Mouse (Mus musculus) heart, postnatal 25 days (tissue): ENCODE measurements around the gene Ywhaq. TPM values are rescaled to one million over a fixed set of nuclear protein-coding genes. Genes with fewer than 3 reads are reported as not detected.
A peak's percentile ranks its signal among the peaks of the same experiment; 100 is the strongest.

Experiments used
- DNase-seq: peaks from one replicate; pipeline ENCODE4 v3.0.0; 2022; ENCODE audit warnings: low spot score
- intact Hi-C: fragments of 180-260 bp; cut with DNase I; formaldehyde crosslinking; loops from one replicate; pipeline ENCODE4 v1.15.1; 2025
- total RNA-seq, 2 experiments: library from RNA; stranded (reverse); gene quantifications; 2 replicates each; pipeline ENCODE4 v1.2.3; 2021

Ywhaq gene
- total RNA-seq = 10 to 100 TPM; 65.3 to 81.2 TPM

DNA sequence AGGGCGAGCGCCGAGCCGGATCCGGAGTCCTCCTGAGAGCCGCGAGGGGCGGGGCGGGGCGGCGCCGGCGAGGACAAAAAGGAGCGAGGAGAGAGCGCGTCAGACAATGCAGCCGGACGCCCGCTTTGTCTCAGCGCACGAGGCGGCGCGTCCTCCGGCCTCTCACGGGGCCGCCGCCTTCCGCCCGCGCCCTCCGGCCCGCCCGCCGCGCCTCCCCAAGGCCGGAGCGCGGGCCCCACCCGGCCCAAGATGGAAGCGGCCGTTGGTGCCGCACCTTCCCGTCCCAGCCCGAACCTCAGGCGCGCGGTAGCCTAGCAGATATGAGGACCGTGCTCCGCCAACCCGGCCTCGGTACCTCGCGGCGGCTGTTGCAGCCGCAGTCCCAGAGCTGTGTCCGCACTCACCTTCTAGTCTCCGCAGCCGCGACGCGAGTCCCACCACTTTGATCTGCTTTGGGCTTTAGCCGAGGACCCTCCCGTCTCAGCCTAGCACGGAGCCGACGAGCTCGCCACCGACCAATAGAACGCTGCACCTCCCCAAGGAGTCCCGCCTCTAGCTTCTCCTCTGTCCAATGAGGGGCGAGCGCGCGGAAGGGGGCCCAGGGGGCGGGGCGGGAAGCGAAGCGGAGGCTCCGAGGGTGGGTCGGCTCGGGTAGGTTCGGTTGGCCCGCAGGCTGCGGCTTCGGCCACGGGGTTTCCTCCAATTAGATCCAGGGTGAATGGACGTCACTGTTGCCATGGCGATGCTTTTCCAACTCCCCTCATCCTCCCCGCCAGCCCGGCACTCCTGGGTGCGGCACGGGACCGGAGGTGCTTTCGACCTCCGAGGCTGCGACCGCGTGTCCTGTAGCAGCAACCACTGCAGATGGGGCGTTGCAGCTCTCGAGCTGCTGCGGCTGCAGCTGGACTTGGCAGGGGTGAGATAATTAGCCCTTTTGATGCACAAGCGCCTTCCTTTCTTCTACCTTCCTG, at the start of gene Ywhaq:
Ywhaq (minus strand) TSS at position 538 of the 971 bp plus-strand sequence.
- peak; percentile 95 for DNase-seq
- intact Hi-C loops = no loop called here

- DNase-seq = no peak
- intact Hi-C loops = loop anchor here (5.0 kb wide), 1 partner anchor 36 kb away; no protein-coding TSS in a partner anchor
These were observed 46.0 kb upstream of the Ywhaq start for GRCm38 (mm10) chr12:21463448-21463891.

DNA sequence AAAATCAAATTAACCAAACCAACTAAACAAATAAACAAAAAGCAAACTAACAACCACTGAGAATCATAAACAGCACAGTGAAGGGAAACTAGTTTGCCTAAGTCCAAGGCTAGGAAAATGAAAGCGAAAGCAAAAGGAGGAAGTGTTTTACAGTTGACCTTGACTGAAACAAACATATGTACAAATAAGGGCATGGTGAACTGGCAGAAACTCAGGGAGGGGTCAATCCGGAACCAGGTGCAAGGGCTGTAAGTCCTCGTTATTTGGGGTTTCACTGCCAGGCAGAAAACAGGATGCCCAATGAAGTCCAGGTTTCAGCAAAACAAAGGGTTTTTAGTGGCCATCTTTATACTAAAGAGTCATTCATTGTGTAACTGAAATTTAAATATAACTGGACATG, 45.2 kb upstream of the Ywhaq start:
- DNase-seq = no peak
- intact Hi-C loops = loop anchor here (5.0 kb wide), 1 partner anchor 35 kb away; no protein-coding TSS in a partner anchor

DNA sequence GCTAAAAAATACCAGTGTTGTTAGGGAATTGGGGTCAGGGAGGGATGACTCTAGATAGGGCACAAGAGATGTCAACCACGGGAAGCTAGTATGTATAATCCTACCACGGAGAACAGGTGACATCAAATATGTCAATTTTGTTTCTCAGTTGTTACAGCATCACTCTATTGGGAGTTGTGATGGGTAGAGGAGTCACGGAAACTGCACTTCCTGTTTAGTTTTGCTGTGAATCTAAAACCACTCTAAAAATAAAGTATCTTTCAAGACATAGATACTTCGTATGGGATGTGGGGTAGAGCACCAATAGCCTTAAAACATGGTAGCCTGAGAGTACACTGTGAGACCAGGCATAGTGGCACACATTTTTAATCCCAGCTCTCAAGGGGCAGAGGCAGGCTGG, 42.2 kb upstream of the Ywhaq start:
- DNase-seq = no peak
- intact Hi-C loops = loop anchor here (5.0 kb wide), 1 partner anchor 32 kb away; no protein-coding TSS in a partner anchor

- no peak for DNase-seq
- intact Hi-C loops = no loop called here
These were observed 38.6 kb upstream of the Ywhaq start for GRCm38 (mm10) chr12:21456021-21456420.

DNA sequence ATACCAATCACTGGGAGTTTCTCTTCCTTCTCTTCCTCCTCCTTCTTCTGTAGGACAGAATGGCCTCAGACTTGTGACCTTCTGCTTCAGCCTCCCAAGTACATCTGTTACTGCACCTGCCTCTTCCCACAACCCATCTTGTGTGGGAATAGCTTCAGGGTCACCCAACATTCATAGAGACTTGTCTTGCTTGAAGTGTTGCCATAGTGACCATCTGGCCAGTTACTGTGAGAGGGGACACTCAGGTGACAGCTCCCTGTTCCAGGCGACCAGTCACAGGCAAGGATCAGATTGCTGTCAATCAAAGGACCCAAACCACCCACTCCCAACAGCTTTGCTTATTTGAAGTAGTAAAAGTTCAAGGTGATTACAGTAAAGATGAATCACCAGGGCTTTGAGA, 34.3 kb upstream of the Ywhaq start:
- no peak for DNase-seq
- intact Hi-C loops = no loop called here

GRCm38 (mm10) chr12:21451351-21451750, 33.9 kb upstream of the Ywhaq start:
- intact Hi-C loops = no loop called here
- DNase-seq = no peak

DNA sequence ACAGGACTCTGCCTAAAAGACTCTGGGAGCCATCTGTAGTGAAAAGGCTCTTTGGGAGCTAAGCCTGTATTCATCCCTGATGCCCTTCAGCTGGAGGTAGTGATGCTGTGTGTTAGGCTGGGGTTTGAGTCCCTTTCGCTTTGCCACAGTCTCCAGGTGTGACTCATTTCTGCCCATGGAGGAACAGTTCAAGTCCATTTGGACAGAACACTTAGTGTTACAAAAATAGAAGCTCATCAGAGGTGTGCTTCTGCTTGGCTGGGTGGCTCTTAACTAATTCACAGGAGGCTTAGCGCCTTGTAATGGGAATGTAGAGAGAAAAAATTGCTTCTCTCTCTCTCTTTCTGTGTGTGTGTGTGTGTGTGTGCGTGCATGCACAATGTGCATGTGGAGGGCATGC, 26.3 kb upstream of the Ywhaq start:
- no peak for DNase-seq

DNA sequence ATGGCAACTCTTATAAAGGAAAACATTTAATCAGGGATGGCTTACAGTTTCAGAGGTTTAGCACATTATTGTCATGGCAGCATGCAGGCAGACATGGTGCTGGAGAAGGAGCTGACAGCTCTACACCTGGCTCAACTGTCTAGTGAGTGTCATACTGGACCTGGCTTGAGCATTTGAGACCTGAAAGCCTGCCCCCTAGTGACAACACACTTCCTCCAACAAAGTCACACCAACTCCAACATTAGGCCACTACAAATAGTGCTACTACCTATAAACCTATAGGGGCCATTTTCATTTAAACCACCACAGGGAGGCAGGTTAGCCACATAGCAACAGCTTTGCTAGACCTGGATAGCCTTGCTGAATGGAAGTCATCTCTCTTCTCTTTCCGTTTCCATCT, 24.4 kb upstream of the Ywhaq start:
- DNase-seq = no peak
- intact Hi-C loops = no loop called here

More for the DNA sequence above, 26.3 kb upstream of the Ywhaq start:
- intact Hi-C loops = no loop called here

GRCm38 (mm10) chr12:21439428-21439827, 22.0 kb upstream of the Ywhaq start:
- no peak for DNase-seq
- intact Hi-C loops = no loop called here

DNA sequence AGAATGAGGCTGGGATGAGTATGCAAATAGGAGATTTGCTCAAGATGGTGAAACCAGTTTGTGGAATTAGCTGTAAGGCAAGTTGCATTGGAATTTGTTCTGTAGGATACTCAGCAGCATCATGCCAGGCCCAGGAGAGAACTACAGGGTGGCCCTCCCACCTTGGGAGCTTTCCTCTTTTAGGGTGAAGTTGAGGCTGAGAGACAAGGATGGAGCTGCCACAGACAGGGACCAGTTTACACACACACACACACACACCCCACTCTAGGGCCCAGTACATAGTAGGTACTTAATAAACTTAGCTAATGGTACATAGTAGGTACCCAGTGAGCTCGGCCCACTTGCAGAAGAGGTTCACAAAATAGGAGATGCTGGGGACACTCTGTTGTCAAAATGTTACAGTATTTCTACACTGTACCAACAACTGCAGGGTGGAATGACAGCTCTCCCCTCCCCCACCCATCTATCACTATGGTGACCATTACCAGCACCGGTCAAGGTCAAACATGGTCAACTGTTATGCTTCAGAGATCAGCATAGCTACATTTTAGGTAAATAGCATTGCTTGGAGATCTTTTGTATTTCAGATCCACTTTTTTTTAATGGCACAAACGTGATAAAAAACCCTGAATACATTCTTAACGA, 21.4 kb upstream of the Ywhaq start:
- intact Hi-C loops = no loop called here
- no peak for DNase-seq

GRCm38 (mm10) chr12:21438294-21438693, 20.9 kb upstream of the Ywhaq start:
- intact Hi-C loops = no loop called here
- DNase-seq = no peak

DNA sequence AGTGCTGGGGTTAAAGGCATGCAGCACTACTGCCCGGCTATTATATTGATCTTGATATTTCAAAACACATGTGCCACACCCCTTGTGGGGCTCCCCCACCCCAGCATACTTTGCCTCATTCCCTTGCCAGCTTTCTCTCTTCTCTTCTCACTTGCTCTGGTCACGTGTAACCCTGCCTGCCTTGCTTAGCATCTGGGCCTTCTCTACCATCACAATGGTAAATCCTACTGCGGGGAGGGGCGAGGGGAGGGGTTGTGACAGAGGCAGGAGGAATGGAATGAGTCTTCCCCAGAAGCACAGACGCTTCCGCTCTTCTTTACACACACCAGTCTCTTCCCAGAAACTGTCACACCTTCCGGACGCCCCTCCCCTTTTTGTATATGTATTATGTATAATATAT, 14.5 kb upstream of the Ywhaq start:
- intact Hi-C loops = no loop called here
- no peak for DNase-seq

GRCm38 (mm10) chr12:21431039-21431438, 13.6 kb upstream of the Ywhaq start:
- intact Hi-C loops = no loop called here
- DNase-seq = no peak

DNA sequence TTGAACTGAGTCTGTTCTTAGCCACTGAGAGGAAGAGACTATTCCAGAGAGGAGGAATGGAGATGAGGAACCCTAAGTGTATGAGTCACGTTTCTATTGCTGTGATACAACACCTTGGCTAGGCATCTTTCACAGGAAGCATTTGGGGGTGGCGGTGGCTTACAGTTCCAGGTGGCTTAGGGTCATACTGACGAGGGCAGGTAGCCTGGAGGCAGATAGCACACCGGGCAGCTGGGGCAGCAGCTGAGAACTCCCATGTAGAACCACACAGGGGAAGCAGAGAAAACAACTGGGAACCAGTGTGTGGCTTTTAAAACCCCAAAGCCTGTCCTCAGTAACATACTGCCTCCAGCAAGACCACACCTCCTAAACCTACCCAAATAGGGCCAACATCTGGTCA, 12.7 kb upstream of the Ywhaq start:
- DNase-seq = no peak

GRCm38 (mm10) chr12:21429021-21429420, 11.6 kb upstream of the Ywhaq start:
- intact Hi-C loops = loop anchor here (5.0 kb wide), 2 partner anchors 33 to 93 kb away; no protein-coding TSS in a partner anchor
- DNase-seq = no peak

More for the DNA sequence above, 12.7 kb upstream of the Ywhaq start:
- intact Hi-C loops = no loop called here

- intact Hi-C loops = loop anchor here (5.0 kb wide), 2 partner anchors 36 to 96 kb away; no protein-coding TSS in a partner anchor
- peak; percentile 17 for DNase-seq
These were observed 8.9 kb upstream of the Ywhaq start for GRCm38 (mm10) chr12:21426065-21426940.

GRCm38 (mm10) chr12:21424683-21425082, 7.2 kb upstream of the Ywhaq start:
- DNase-seq = no peak
- intact Hi-C loops = loop anchor here (5.0 kb wide), 2 partner anchors 38 to 98 kb away; no protein-coding TSS in a partner anchor

DNA sequence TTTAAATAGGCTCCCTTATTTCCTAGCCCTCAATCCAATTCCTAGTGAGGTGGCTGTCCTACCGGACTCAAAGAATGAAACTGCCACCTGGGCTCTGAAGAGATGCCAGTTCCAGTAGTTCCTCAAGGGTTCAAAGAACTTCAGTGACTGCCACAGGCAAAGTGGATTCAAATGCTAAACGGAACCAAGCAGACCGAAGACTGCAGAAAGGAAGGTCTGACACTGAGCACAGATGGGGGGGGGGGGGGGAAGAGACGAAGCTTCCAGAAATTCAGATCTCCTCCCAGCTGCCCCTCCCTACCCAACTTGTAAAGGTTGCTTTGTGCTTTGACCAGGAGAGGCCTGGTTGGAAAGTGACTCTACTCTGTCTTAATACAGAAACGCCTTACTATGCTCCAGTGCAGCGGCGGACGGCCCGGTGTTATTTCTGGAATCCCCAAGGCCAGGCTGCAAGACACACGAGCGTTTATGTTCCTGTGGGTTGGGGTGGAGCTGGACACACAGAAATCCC, 1.2 kb upstream of the Ywhaq start:
- no peak for DNase-seq
- intact Hi-C loops = no loop called here
